Mouse (Mus musculus): ENCODE measurements around the gene Sparcl1. TPM values are rescaled to one million over a fixed set of nuclear protein-coding genes. Genes with fewer than 3 reads are reported as not detected.

Sparcl1 gene
- polyA plus RNA-seq, 1 experiment = not detected

DNA sequence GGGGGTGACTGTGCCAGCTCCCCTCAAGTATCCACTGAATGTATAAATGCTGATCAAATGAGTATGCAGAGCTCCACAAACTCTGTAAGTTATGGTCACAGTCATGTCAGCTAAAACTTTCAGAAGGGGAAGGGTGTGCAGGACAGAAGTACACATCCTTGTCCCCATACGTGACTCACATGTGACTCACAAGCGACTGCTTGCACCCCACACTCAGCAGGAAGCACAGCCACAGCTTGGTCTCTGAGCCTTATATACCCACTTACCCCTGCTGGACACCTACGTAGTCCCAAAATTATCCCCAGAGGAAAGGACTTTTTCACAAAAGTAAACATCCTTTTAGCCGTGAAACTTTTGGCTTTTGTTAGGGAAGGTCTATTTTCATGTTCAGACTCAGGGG lies 20.2 kb upstream of the Sparcl1 start:
- no peaks in the 10 kb centered on the region for H3K79me2 ChIP-seq (ENCODE audit: control insufficient read depth, insufficient read depth)
- H3K27me3 ChIP-seq (ENCODE audit: control insufficient read depth, insufficient read depth, insufficient read length) = no peaks in the 10 kb centered on the region
- H3K36me3 ChIP-seq (ENCODE audit: control insufficient read depth, insufficient read depth) = no peaks in the 10 kb centered on the region
- TF ChIP-seq FOSL1 (IDR thresholded peaks at IDR 0.05; ENCODE audit: insufficient read depth, low read length, poor library complexity, severe bottlenecking) (peak; percentile 78), CEBPB (IDR thresholded peaks at IDR 0.05; ENCODE audit: low read depth) (no peak), MYOG (IDR thresholded peaks at IDR 0.05; ENCODE audit: control insufficient read depth, extremely low read depth, insufficient read length) (no peak), MAX (IDR thresholded peaks at IDR 0.05) (no peak)
- no peak overlapping the region for H3K4me3 ChIP-seq (ENCODE audit: insufficient read depth, poor library complexity, severe bottlenecking)
- no peaks in the 10 kb centered on the region for H3K79me3 ChIP-seq (ENCODE audit: low read depth)
- no peak overlapping the region for H3ac ChIP-seq (ENCODE audit: control insufficient read depth, insufficient read length, low read depth)

DNA sequence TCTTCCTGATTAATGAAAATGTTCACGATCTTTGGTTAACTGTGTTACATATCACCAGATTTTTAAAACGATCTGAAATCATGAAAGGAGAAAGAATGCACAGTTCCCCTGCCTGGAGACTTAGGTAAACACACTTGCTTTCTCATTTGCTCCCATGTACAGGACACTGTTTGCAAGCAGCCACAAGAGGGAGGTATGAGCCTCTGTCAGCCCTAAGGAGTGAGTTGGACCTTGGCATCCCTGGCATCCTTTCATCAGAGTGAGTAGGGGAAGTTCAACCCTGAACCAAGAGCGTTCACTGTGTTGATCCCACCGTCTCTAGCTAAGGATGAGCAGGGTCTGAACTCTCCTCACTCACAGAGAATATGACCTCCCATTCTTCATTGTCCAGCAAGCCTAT lies 18.0 kb upstream of the Sparcl1 start:
- no peaks in the 10 kb centered on the region for H3K36me3 ChIP-seq (ENCODE audit: control insufficient read depth, insufficient read depth)
- no peak for TF ChIP-seq MAX (IDR thresholded peaks at IDR 0.05)
- TF ChIP-seq CTCF (IDR thresholded peaks at IDR 0.05; ENCODE audit: control insufficient read depth, insufficient read depth, insufficient read length) = peak; percentile 26
- H3K79me2 ChIP-seq (ENCODE audit: control insufficient read depth, insufficient read depth) = no peaks in the 10 kb centered on the region

DNA sequence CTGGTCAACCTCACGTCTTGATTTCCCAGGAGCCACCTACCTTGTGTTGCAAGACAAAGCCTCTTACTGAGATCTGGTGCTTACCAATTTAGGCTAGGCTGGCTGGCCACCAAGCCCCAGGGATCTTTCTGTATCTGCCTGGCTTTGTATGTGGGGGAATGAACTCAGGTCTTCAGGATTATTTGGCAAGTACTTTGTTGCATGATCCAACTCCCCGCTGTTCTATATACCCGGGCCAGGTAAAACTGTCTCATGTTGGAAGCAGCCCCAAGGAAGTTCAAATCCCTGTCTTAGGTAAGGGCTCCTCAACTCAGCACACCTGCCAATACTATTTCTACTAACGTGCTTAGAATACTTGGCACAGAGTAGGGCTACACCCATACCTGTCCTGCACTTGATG lies 17.4 kb upstream of the Sparcl1 start:
- Histone ChIP-seq H3K79me3 (ENCODE audit: low read depth) (no peaks in the 10 kb centered on the region), H3K79me2 (ENCODE audit: control insufficient read depth, insufficient read depth) (no peaks in the 10 kb centered on the region), H3K36me3 (ENCODE audit: control insufficient read depth, insufficient read depth) (no peaks in the 10 kb centered on the region), H3K27me3 (ENCODE audit: control insufficient read depth, insufficient read depth, insufficient read length) (no peaks in the 10 kb centered on the region), H3K4me3 (ENCODE audit: insufficient read depth, poor library complexity, severe bottlenecking) (no peak overlapping the region), H3ac (ENCODE audit: control insufficient read depth, insufficient read length, low read depth) (no peak overlapping the region)
- TF ChIP-seq MYOG (IDR thresholded peaks at IDR 0.05; ENCODE audit: control insufficient read depth, extremely low read depth, insufficient read length) (no peak), MYOD1 (IDR thresholded peaks at IDR 0.05; ENCODE audit: control insufficient read depth, insufficient read length, low read depth) (no peak), FOSL1 (IDR thresholded peaks at IDR 0.05; ENCODE audit: insufficient read depth, low read length, poor library complexity, severe bottlenecking) (no peak), CTCF (IDR thresholded peaks at IDR 0.05; ENCODE audit: control insufficient read depth, insufficient read depth, insufficient read length) (no peak), USF1 (IDR thresholded peaks at IDR 0.05; ENCODE audit: low read depth) (no peak), MAX (IDR thresholded peaks at IDR 0.05) (no peak), CEBPB (IDR thresholded peaks at IDR 0.05; ENCODE audit: low read depth) (no peak)

More for the DNA sequence above, 18.0 kb upstream of the Sparcl1 start:
- Histone ChIP-seq H3ac (ENCODE audit: control insufficient read depth, insufficient read length, low read depth) (no peak overlapping the region), H3K27me3 (ENCODE audit: control insufficient read depth, insufficient read depth, insufficient read length) (no peaks in the 10 kb centered on the region), H3K4me3 (ENCODE audit: insufficient read depth, poor library complexity, severe bottlenecking) (no peak overlapping the region), H3K79me3 (ENCODE audit: low read depth) (no peaks in the 10 kb centered on the region)

DNA sequence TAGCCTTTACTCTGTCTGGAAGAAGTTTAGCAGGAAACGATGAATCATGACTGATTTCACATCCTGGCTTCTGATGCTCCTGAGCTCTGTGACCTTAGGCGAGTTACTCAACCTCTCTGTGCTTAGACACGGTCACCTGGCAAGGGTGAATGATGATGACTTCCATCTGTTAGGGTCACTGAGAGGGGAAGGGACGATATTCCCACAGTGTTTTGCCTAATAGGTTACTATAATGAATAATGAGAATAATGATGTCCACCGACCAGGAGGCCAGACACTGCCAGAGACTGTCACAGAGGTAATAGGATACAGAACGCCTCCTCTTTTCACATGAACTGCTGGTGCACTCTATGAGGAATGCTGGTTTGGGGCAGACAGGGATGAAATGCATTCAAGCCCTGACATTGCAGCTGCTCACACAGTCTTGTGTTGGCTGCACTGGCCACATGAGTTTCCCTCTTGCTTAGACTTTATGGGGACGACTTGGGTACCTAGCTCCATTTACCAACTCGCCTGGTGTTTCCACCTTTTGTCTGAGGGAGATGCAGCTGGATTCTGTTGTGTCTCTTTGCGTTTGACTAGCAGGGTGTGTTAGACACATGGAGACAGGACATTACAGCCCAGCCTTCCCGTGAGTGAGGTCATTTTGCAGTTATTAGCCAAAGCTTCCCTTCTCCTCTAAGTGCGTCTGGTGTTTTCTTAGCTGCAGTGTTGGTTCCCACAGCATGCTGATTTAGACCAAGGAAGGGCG lies 14.9 kb upstream of the Sparcl1 start:
- Histone ChIP-seq H3K36me3 (ENCODE audit: control insufficient read depth, insufficient read depth) (no peaks in the 10 kb centered on the region), H3K27me3 (ENCODE audit: control insufficient read depth, insufficient read depth, insufficient read length) (no peaks in the 10 kb centered on the region), H3ac (ENCODE audit: control insufficient read depth, insufficient read length, low read depth) (no peak overlapping the region), H3K79me2 (ENCODE audit: control insufficient read depth, insufficient read depth) (no peaks in the 10 kb centered on the region), H3K4me3 (ENCODE audit: insufficient read depth, poor library complexity, severe bottlenecking) (no peak overlapping the region), H3K79me3 (ENCODE audit: low read depth) (no peaks in the 10 kb centered on the region)
- TF ChIP-seq MAX (IDR thresholded peaks at IDR 0.05) (no peak), CTCF (IDR thresholded peaks at IDR 0.05; ENCODE audit: control insufficient read depth, insufficient read depth, insufficient read length) (no peak), FOSL1 (IDR thresholded peaks at IDR 0.05; ENCODE audit: insufficient read depth, low read length, poor library complexity, severe bottlenecking) (no peak), USF1 (IDR thresholded peaks at IDR 0.05; ENCODE audit: low read depth) (no peak), MYOG (IDR thresholded peaks at IDR 0.05; ENCODE audit: control insufficient read depth, extremely low read depth, insufficient read length) (no peak), CEBPB (IDR thresholded peaks at IDR 0.05; ENCODE audit: low read depth) (no peak), MYOD1 (IDR thresholded peaks at IDR 0.05; ENCODE audit: control insufficient read depth, insufficient read length, low read depth) (no peak)

DNA sequence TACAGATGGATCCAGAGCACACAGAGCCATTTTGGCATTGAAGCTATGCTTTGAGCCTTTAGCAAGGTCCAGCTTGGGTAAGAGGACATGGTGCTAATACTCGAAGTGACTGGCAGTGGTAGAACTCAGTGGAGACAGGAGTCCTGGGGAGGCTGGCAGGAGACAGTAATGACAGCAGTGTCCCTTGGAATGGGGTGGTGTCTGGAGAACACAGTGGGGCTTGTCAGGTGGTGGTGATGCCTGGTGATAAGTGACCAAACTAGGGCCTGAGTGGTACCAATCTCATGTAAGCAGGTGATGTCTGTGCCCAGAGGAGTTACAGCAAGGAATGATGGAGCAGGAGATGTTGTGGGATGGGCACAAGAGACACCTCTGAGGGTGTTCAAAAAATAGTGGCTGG lies 13.8 kb upstream of the Sparcl1 start:
- H3K79me3 ChIP-seq (ENCODE audit: low read depth) = no peaks in the 10 kb centered on the region
- no peaks in the 10 kb centered on the region for H3K27me3 ChIP-seq (ENCODE audit: control insufficient read depth, insufficient read depth, insufficient read length)
- no peak overlapping the region for H3ac ChIP-seq (ENCODE audit: control insufficient read depth, insufficient read length, low read depth)
- H3K79me2 ChIP-seq (ENCODE audit: control insufficient read depth, insufficient read depth) = no peaks in the 10 kb centered on the region
- no peaks in the 10 kb centered on the region for H3K36me3 ChIP-seq (ENCODE audit: control insufficient read depth, insufficient read depth)
- TF ChIP-seq MYOG (IDR thresholded peaks at IDR 0.05; ENCODE audit: control insufficient read depth, extremely low read depth, insufficient read length) = no peak
- no peak for TF ChIP-seq USF1 (IDR thresholded peaks at IDR 0.05; ENCODE audit: low read depth)
- no peak for TF ChIP-seq FOSL1 (IDR thresholded peaks at IDR 0.05; ENCODE audit: insufficient read depth, low read length, poor library complexity, severe bottlenecking)
- H3K4me3 ChIP-seq (ENCODE audit: insufficient read depth, poor library complexity, severe bottlenecking) = no peak overlapping the region

DNA sequence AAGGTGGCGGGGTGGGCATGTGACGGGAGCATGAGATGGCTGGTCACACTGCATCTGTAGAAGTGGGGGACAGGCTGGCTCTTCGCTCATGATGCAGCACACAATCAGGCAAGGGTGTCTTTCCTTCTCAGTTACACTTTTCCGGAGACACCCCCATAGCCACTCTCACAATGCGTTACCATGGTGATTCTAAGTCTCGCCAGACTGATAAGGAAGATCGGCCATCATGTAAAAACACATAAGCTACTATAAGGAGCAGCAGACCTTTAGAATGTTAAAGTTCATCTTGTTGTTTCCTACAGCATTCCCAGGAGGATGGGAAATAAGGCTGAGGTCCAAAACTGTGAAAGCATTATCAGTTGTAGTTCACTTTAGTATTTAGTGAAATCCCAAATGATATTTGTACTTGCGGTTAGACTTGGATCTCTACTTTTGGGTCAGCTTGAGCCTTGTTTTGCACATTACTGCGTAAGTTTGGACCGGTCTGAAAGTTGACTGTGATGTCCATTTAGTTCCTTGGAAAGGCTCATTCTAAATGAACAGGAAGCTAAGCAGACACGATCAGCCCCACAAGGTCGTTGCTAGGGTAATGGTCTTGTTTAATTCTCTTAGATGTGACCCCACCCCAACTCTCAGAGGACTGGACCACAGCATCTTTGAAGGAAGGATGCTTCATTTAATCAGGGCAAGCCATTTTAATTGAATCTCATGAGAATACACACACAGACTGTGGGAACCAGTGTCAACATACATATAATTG lies 13.2 kb upstream of the Sparcl1 start:
- no peaks in the 10 kb centered on the region for H3K79me2 ChIP-seq (ENCODE audit: control insufficient read depth, insufficient read depth)
- no peaks in the 10 kb centered on the region for H3K27me3 ChIP-seq (ENCODE audit: control insufficient read depth, insufficient read depth, insufficient read length)
- H3K79me3 ChIP-seq (ENCODE audit: low read depth) = no peaks in the 10 kb centered on the region
- H3ac ChIP-seq (ENCODE audit: control insufficient read depth, insufficient read length, low read depth) = no peak overlapping the region
- no peaks in the 10 kb centered on the region for H3K36me3 ChIP-seq (ENCODE audit: control insufficient read depth, insufficient read depth)
- no peak for TF ChIP-seq MYOD1 (IDR thresholded peaks at IDR 0.05; ENCODE audit: control insufficient read depth, insufficient read length, low read depth)
- TF ChIP-seq USF1 (IDR thresholded peaks at IDR 0.05; ENCODE audit: low read depth) = no peak
- no peak for TF ChIP-seq MAX (IDR thresholded peaks at IDR 0.05)
- TF ChIP-seq CEBPB (IDR thresholded peaks at IDR 0.05; ENCODE audit: low read depth) = no peak
- no peak for TF ChIP-seq CTCF (IDR thresholded peaks at IDR 0.05; ENCODE audit: control insufficient read depth, insufficient read depth, insufficient read length)
- TF ChIP-seq MYOG (IDR thresholded peaks at IDR 0.05; ENCODE audit: control insufficient read depth, extremely low read depth, insufficient read length) = no peak
- no peak for TF ChIP-seq FOSL1 (IDR thresholded peaks at IDR 0.05; ENCODE audit: insufficient read depth, low read length, poor library complexity, severe bottlenecking)
- H3K4me3 ChIP-seq (ENCODE audit: insufficient read depth, poor library complexity, severe bottlenecking) = no peak overlapping the region

All from C2C12 (cell line).